Mouse (Mus musculus) neural tube, postnatal 0 days (tissue): ENCODE results near the gene Unc5a. TPM values are rescaled to one million over a fixed set of nuclear protein-coding genes. Genes with fewer than 3 reads are reported as not detected.

Experiments used
- polyA plus RNA-seq: library from polyadenylated mRNA; unstranded; fragments of >200 nt; fragmentation: Nextera tagmentation; extraction: Ambion mirVana; gene quantifications from 2 replicates; pipeline ENCODE4 v1.2.1, GENCODE M21; 2015

Gene Unc5a
- polyA plus RNA-seq: 13.2 and 13.4 TPM in 2 replicates

DNA sequence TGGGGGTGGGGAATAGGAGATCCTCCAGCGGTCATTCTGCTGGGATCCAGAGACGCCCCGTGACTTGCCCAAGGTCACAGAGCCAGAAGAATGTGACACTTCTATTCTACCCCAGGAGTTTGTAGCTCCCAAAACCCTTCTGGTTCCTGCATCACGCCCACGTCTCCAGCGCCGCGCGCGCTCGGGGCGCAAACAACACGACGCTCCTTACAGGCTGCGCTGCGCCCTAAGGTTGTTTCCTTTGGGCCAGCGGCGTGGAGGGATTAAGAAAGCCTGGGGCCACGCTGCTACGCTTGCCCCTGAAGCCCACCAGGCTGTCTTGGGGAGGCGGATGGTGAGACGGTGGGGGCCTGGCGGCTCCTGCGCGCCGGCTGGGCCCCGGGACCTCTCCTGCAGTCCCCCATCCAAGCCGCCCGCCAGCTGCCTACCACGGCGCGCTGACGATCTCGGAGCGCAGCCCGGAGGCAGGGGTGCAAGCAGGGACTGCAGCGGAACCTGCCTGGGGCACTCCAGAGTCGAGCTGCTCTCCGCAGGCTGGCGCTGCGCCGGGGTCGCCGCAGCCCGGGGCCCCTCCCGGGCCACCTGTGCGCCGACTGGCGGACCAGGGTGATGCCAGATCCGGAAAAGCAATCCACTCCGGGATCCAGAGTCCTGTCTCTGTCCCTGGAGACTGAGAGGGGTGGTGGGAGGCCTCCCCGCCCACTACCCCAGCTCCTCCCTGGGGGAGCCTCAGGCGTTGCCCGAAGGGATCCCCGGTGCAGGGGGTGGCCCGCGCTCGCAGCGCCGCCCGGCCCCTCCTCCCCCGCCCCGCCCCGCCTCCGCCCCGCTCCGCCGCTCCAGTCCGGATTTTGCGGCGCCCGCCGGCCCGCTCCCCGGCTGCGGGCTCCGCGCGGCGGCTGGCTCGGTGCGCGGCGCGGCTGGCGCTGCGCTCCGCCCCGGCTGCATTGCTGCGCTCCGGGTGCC, at the start of gene Unc5a:
Gene Unc5a (plus strand): TSS at position 881 of the 963 bp plus-strand sequence.

DNA sequence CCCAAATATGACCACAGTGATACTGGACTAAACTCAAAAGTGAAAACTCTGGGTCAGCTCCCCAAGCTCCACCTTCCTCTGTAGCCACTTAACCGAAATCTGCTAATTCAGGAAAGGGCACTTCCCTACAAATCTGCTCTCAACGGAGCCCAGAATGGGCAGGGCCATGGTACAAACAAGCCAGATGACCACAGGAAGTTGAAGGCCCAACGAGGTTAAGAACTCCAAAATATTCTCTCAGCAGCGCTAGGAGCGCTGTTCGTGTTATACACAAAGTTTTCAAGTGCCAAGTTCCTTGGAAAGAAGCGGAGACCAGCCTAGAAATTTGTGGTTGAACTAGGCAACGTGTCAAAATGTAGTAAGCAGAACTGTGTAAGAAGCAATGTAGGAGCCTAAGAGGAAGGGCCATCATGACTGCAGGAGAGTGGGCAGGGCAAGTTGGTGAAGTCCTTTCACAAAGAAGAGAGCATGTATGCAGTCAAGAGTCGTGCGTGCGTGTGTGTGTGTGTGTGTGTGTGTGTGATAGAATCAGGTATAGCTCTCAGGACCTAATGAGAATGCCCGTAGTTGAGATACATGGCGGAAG, 72.1 kb downstream of the Unc5a start, which contains the start of gene Hk3:
Gene Hk3 (minus strand): TSS at position 192 of the 586 bp plus-strand sequence.

Other genes with a start within 250 kb of the Unc5a start
- 0.30 and 0.43 TPM in 2 replicates for gene Cdhr2, start 247.9 kb upstream of the Unc5a start, polyA plus RNA-seq
- gene Gprin1, start 199.5 kb upstream of the Unc5a start, polyA plus RNA-seq: 23.6 and 26.8 TPM in 2 replicates
- 254 and 271 TPM in 2 replicates for gene Sncb, start 182.8 kb upstream of the Unc5a start, polyA plus RNA-seq
- gene Eif4e1b, start 165.4 kb upstream of the Unc5a start, polyA plus RNA-seq: not detected in 2 replicates
- gene Tspan17, start 160.0 kb upstream of the Unc5a start, polyA plus RNA-seq: 184 and 193 TPM in 2 replicates
- gene Hk3, start 72.0 kb downstream of the Unc5a start, polyA plus RNA-seq: 0.83 and 1.2 TPM in 2 replicates
- gene Uimc1, start 150.9 kb downstream of the Unc5a start, polyA plus RNA-seq: 12.2 and 13.9 TPM in 2 replicates
- gene Zfp346, start 155.9 kb downstream of the Unc5a start, polyA plus RNA-seq: 23.9 and 26.7 TPM in 2 replicates
- not detected in 2 replicates for gene Gm17617, start 184.1 kb downstream of the Unc5a start, polyA plus RNA-seq
- 1.4 and 1.7 TPM in 2 replicates for gene Fgfr4, start 203.2 kb downstream of the Unc5a start, polyA plus RNA-seq